Mouse (Mus musculus) thymus, adult 2 months (tissue): ENCODE measurements around the gene Pym1.

ENCODE experiments used
- CTCF ChIP-seq: fragments of 200-500 bp; IDR thresholded peaks from 2 replicates; pipeline ENCODE4 v1.5.1; 2012; ENCODE audit warnings: mild to moderate bottlenecking, control low read depth, low read length, moderate library complexity, borderline replicate concordance; ENCODE audit not compliant: control insufficient read depth, poor library complexity, insufficient read depth; ENCODE audit errors: extremely low read depth
- POLR2A ChIP-seq: fragments of 200-500 bp; IDR thresholded peaks from 2 replicates; pipeline ENCODE4 v1.6.1; 2012; ENCODE audit warnings: mild to moderate bottlenecking, low read length, control low read depth, moderate library complexity; ENCODE audit not compliant: control insufficient read depth, poor library complexity, insufficient read depth; ENCODE audit errors: extremely low read depth

DNA sequence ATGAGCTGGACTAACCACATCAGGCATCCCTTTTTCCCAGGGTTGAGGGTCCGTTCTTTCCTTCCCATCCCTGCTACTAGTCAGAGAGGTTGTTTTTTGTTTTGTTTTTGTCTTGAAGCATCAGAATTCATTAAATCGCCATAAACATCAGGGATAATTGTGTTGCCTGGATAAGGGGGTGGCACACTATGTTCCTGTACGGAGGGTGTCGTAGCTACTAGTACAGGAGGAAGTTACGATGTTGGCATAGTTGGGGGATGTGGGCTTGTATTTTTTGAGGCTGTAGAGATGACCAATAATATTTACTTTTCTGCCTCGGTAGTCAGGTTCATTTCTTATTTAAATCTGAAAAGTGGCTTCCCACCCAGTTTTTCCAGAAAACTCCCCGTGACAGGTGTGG is 4.5 kb upstream of the Pym1 start:
- TF ChIP-seq CTCF, result no peak
- no peak for TF ChIP-seq POLR2A
